Mouse (Mus musculus): ENCODE data around the gene Nell2. TPM values are rescaled to one million over a fixed set of nuclear protein-coding genes. Genes with fewer than 3 reads are reported as not detected.
"Not testable (repeated sequence)": the region's sequence is repeated elsewhere in the genome, so short reads cannot be mapped to it uniquely, and the experiment has no call there.

Gene Nell2
- polyA plus RNA-seq, 1 experiment from 2014 or later, result 1.1 TPM

GRCm38 (mm10) chr15:95525997-95526396, 2.4 kb downstream of the Nell2 start:
- H3K9me3 ChIP-seq (replicated peaks), result no peaks in the 10 kb centered on the region
- ATAC-seq, result no peak
- 7% methylated on average over 5 of the region's 5 CpGs for WGBS (ENCODE audit: insufficient replicate concordance)

GRCm38 (mm10) chr15:95518204-95518603, 10.2 kb downstream of the Nell2 start:
- no peak for ATAC-seq
- Histone ChIP-seq H3K4me1 (no peaks in the 10 kb centered on the region), H3K9me3 (replicated peaks) (no peaks in the 10 kb centered on the region), H3K4me3 (no peak overlapping the region), H3K27ac (no peak overlapping the region), H3K4me2 (no peak overlapping the region), H3K27me3 (replicated peaks) (no peaks in the 10 kb centered on the region), H3K36me3 (no peaks in the 10 kb centered on the region), H3K9ac (no peak overlapping the region)
- WGBS (ENCODE audit: insufficient replicate concordance), result 53% methylated on average over 3 of the region's 3 CpGs

More at GRCm38 (mm10) chr15:95525997-95526396, 2.4 kb downstream of the Nell2 start:
- peaks cover 39% of the 10 kb centered on the region for H3K27me3 ChIP-seq (replicated peaks)
- no peaks in the 10 kb centered on the region for H3K4me1 ChIP-seq
- H3K4me3 ChIP-seq, result no peak overlapping the region
- no peaks in the 10 kb centered on the region for H3K36me3 ChIP-seq
- no peak overlapping the region for H3K9ac ChIP-seq
- H3K27ac ChIP-seq, result no peak overlapping the region
- H3K4me2 ChIP-seq, result no peak overlapping the region

DNA sequence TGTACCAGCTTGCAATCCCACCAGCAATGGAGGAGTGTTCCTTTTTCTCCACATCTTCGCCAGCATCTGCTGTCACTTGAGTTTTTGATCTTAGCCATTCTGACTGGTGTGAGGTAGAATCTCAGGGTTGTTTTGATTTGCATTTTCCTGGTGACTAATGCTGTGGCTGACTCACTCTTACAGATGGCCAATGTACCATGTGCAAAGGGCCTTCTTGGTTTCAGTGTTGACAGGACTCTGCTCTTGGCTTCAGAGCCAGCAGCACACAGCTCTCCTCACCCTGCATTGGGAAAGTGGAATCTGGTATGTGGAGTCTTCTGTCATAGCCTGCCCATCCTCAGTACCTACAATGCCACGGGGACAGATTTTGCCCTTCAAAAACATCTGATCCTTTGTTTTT, 15.1 kb downstream of the Nell2 start:
- ATAC-seq; H3K36me3 ChIP-seq; H3K27me3 ChIP-seq (replicated peaks); H3K9ac ChIP-seq; H3K4me2 ChIP-seq; H3K9me3 ChIP-seq (replicated peaks); H3K4me3 ChIP-seq; H3K27ac ChIP-seq; H3K4me1 ChIP-seq: not testable (repeated sequence)
- 48% methylated on average over 2 of the region's 2 CpGs for WGBS (ENCODE audit: insufficient replicate concordance)

DNA sequence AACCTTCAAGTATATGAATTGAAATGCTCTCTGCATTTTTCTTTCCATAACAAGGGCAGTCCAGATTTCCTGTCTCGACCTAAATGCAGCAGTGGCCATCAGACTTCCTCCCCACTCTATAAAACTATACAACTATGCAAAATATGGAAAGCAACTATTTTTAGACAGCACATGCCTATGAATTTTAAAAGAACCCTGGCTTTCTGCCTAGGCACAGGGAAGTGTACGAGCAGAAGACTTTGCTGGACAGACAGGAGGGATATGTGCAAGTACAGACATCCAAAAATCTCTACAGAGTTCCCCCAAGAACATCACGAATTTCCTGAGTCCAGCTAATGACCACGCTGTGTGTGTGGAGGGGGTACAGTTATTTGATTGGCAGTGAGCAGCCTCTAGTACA, 32.7 kb downstream of the Nell2 start:
- H3K4me3 ChIP-seq, result no peak overlapping the region
- no peaks in the 10 kb centered on the region for H3K27me3 ChIP-seq (replicated peaks)
- H3K9ac ChIP-seq, result no peak overlapping the region
- no peaks in the 10 kb centered on the region for H3K4me1 ChIP-seq
- 54% methylated on average over 4 of the region's 4 CpGs for WGBS (ENCODE audit: insufficient replicate concordance)
- no peak for ATAC-seq
- H3K9me3 ChIP-seq (replicated peaks), result 0 out of 2 replicates have a peak, but pooled peaks cover 3% of the 10 kb centered on the region
- H3K27ac ChIP-seq, result no peak overlapping the region
- H3K4me2 ChIP-seq, result no peak overlapping the region
- no peaks in the 10 kb centered on the region for H3K36me3 ChIP-seq

DNA sequence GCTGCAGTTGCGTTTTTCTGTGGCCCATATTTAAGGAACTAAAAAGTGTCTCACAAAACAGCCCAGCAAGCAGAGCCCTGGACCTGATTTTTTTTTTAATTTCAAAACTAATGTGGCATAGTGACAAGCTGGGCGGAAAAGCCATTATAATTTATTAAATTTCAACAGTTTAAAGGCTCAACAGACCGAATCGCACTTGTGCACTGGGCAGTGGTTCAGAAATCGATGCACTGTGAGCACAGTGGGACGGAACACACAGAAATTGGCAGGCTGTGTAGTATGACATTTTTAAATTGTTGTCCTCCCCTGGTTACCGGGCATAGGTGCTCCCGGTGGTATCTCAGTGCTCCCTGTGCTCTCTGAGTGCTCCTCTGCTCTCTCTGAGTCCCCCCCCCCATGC, 33.2 kb downstream of the Nell2 start:
- Histone ChIP-seq H3K9me3 (replicated peaks) (0 out of 2 replicates have a peak, but pooled peaks cover 3% of the 10 kb centered on the region), H3K27ac (no peak overlapping the region), H3K27me3 (replicated peaks) (no peaks in the 10 kb centered on the region), H3K36me3 (no peaks in the 10 kb centered on the region), H3K9ac (no peak overlapping the region), H3K4me3 (no peak overlapping the region), H3K4me1 (no peaks in the 10 kb centered on the region), H3K4me2 (no peak overlapping the region)
- WGBS (ENCODE audit: insufficient replicate concordance), result 74% methylated on average over 8 of the region's 8 CpGs
- no peak for ATAC-seq

DNA sequence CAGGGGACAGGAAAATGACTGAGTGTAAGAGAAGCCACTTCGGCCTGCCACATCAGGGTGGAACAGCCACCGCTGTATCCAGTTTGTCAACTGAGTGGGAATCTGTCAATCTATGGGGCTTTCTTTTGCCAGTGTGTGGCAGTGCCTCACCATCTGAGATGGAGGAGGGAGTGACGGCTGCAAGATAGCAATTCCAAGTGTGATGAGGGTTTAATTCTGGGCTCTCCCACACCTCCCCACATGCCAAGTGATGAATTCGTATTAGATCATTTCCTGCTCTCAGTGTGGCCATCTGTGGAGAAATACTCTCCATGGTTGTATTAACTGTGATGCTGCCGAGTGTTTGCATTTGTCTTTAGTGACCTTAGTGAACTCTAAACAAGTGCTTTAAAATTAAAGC, 36.2 kb downstream of the Nell2 start:
- no peaks in the 10 kb centered on the region for H3K27me3 ChIP-seq (replicated peaks)
- H3K4me1 ChIP-seq, result no peaks in the 10 kb centered on the region
- ATAC-seq, result no peak
- no peaks in the 10 kb centered on the region for H3K36me3 ChIP-seq
- H3K4me3 ChIP-seq, result no peak overlapping the region
- WGBS (ENCODE audit: insufficient replicate concordance), result 67% methylated on average over 5 of the region's 5 CpGs
- no peak overlapping the region for H3K9ac ChIP-seq
- H3K4me2 ChIP-seq, result no peak overlapping the region
- 0 out of 2 replicates have a peak, but pooled peaks cover 3% of the 10 kb centered on the region for H3K9me3 ChIP-seq (replicated peaks)
- H3K27ac ChIP-seq, result no peak overlapping the region

- H3K27me3 ChIP-seq (replicated peaks), result no peaks in the 10 kb centered on the region
- ATAC-seq, result no peak
- no peaks in the 10 kb centered on the region for H3K4me1 ChIP-seq
- no peak overlapping the region for H3K4me2 ChIP-seq
- H3K9me3 ChIP-seq (replicated peaks), result no peaks in the 10 kb centered on the region
- H3K9ac ChIP-seq, result no peak overlapping the region
- WGBS (ENCODE audit: insufficient replicate concordance), result 52% methylated on average over 4 of the region's 4 CpGs
- no peak overlapping the region for H3K4me3 ChIP-seq
- no peaks in the 10 kb centered on the region for H3K36me3 ChIP-seq
- H3K27ac ChIP-seq, result no peak overlapping the region
Measured at GRCm38 (mm10) chr15:95489174-95489573, 39.2 kb downstream of the Nell2 start.

- H3K9ac ChIP-seq, result no peak overlapping the region
- no peak overlapping the region for H3K4me3 ChIP-seq
- WGBS (ENCODE audit: insufficient replicate concordance), result 62% methylated on average over 5 of the region's 5 CpGs
- no peak for ATAC-seq
- no peaks in the 10 kb centered on the region for H3K36me3 ChIP-seq
- H3K27me3 ChIP-seq (replicated peaks), result no peaks in the 10 kb centered on the region
- H3K4me2 ChIP-seq, result no peak overlapping the region
- no peak overlapping the region for H3K27ac ChIP-seq
- no peaks in the 10 kb centered on the region for H3K4me1 ChIP-seq
- H3K9me3 ChIP-seq (replicated peaks), result no peaks in the 10 kb centered on the region
Measured at GRCm38 (mm10) chr15:95487961-95488360, 40.4 kb downstream of the Nell2 start.

- no peak overlapping the region for H3K4me2 ChIP-seq
- H3K27ac ChIP-seq, result no peak overlapping the region
- no peaks in the 10 kb centered on the region for H3K4me1 ChIP-seq
- no peak for ATAC-seq
- no peak overlapping the region for H3K4me3 ChIP-seq
- H3K36me3 ChIP-seq, result no peaks in the 10 kb centered on the region
- no peaks in the 10 kb centered on the region for H3K9me3 ChIP-seq (replicated peaks)
- no peak overlapping the region for H3K9ac ChIP-seq
- 73% methylated on average over 9 of the region's 9 CpGs for WGBS (ENCODE audit: insufficient replicate concordance)
- no peaks in the 10 kb centered on the region for H3K27me3 ChIP-seq (replicated peaks)
Measured at GRCm38 (mm10) chr15:95482002-95482401, 46.4 kb downstream of the Nell2 start.

DNA sequence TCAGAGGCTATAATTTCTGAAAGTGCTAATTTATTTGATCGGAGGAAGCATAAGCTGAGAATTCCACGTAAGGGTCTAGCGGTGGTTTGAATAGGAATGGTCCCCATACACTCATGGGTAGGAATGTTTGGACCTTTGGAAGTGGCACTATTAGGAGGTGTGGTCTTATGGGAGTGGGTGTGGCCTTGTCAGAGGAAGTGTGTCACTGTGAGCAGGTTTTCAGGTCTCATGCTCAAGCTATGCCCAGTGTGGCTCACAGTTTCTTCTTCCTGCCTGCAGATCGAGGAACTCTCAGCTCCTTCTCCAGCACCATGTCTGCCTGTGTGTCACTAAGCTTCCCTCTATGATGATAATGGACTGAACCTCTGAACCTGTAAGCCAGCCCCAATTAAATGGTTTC, 46.8 kb downstream of the Nell2 start:
- Histone ChIP-seq H3K36me3 (no peaks in the 10 kb centered on the region), H3K27ac (no peak overlapping the region), H3K4me2 (no peak overlapping the region), H3K4me1 (no peaks in the 10 kb centered on the region), H3K27me3 (replicated peaks) (no peaks in the 10 kb centered on the region), H3K4me3 (no peak overlapping the region), H3K9me3 (replicated peaks) (no peaks in the 10 kb centered on the region), H3K9ac (no peak overlapping the region)
- no peak for ATAC-seq
- 77% methylated on average over 4 of the region's 4 CpGs for WGBS (ENCODE audit: insufficient replicate concordance)

DNA sequence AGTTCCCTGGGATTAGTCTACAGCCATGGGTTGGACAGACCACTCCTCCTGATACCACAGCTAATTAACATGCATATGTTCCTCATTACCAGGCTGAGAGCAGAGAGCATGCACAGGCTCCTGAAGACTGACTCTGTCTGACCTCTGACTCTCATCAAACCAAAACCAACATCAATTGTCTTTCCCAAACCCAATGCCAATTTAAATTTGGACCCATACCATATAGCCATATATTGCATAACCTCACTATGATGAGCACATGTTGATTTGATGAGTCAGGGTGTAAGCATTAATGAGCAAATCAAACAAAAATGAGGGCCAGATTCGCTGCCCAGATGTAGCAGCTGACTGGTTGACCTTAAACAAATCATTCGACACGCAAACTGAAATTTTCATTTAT, 51.9 kb downstream of the Nell2 start:
- H3K4me3 ChIP-seq, result no peak overlapping the region
- no peaks in the 10 kb centered on the region for H3K36me3 ChIP-seq
- WGBS (ENCODE audit: insufficient replicate concordance), result 64% methylated on average over 3 of the region's 3 CpGs
- H3K9ac ChIP-seq, result no peak overlapping the region
- ATAC-seq, result no peak
- H3K9me3 ChIP-seq (replicated peaks), result no peaks in the 10 kb centered on the region
- no peak overlapping the region for H3K4me2 ChIP-seq
- H3K4me1 ChIP-seq, result no peaks in the 10 kb centered on the region
- no peak overlapping the region for H3K27ac ChIP-seq
- no peaks in the 10 kb centered on the region for H3K27me3 ChIP-seq (replicated peaks)

DNA sequence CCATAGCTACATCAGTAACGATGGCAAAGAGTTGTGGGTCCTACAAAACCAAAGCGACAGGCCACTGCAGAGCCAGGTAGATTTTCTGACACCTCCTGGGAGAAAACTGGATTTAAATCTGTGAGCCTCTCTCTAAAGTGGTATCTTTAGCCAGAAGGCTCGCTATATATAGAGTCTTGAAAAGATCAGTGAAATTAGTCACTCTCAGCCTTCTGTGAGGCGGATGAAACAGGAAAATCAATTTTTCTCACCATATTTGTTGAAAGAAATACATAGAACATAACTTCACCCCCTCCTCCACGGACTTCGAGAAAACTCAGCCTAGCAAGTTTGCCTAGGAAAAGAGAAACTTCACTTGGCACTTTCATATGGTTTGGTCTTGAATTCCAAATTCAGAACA, 54.4 kb downstream of the Nell2 start:
- 69% methylated on average over 6 of the region's 6 CpGs for WGBS (ENCODE audit: insufficient replicate concordance)
- no peak for ATAC-seq
- no peaks in the 10 kb centered on the region for H3K4me1 ChIP-seq
- no peak overlapping the region for H3K4me2 ChIP-seq
- no peaks in the 10 kb centered on the region for H3K9me3 ChIP-seq (replicated peaks)
- H3K36me3 ChIP-seq, result no peaks in the 10 kb centered on the region
- no peak overlapping the region for H3K9ac ChIP-seq
- no peaks in the 10 kb centered on the region for H3K27me3 ChIP-seq (replicated peaks)
- no peak overlapping the region for H3K27ac ChIP-seq
- no peak overlapping the region for H3K4me3 ChIP-seq

DNA sequence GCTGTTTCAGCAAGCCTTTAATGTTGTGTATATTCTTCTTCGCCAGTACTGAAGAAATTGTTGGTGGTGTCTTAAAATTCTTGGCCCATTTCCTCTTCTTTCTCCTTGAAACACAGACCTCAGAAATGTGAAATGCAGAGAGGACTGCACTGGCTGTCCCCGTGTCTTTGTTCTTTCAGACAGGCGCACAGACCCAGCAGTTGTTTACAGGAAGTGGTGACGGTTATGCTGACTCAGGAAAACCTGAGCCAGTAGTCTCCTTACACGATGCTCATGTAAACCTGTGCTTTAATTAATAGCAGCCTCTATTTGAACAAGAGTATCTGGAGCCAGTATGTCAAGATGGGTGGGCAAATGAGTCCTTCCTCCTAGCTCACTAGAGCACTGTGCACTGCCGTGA, 61.2 kb downstream of the Nell2 start:
- H3K4me2 ChIP-seq, result no peak overlapping the region
- ATAC-seq, result no peak
- no peaks in the 10 kb centered on the region for H3K4me1 ChIP-seq
- H3K36me3 ChIP-seq, result no peaks in the 10 kb centered on the region
- WGBS (ENCODE audit: insufficient replicate concordance), result 45% methylated on average over 6 of the region's 6 CpGs
- H3K4me3 ChIP-seq, result no peak overlapping the region
- no peaks in the 10 kb centered on the region for H3K27me3 ChIP-seq (replicated peaks)
- no peaks in the 10 kb centered on the region for H3K9me3 ChIP-seq (replicated peaks)
- no peak overlapping the region for H3K27ac ChIP-seq
- no peak overlapping the region for H3K9ac ChIP-seq

All from liver, embryonic 12.5 days (tissue).